Mouse (Mus musculus): ENCODE data around the gene R3hdm2.

R3hdm2 gene

DNA sequence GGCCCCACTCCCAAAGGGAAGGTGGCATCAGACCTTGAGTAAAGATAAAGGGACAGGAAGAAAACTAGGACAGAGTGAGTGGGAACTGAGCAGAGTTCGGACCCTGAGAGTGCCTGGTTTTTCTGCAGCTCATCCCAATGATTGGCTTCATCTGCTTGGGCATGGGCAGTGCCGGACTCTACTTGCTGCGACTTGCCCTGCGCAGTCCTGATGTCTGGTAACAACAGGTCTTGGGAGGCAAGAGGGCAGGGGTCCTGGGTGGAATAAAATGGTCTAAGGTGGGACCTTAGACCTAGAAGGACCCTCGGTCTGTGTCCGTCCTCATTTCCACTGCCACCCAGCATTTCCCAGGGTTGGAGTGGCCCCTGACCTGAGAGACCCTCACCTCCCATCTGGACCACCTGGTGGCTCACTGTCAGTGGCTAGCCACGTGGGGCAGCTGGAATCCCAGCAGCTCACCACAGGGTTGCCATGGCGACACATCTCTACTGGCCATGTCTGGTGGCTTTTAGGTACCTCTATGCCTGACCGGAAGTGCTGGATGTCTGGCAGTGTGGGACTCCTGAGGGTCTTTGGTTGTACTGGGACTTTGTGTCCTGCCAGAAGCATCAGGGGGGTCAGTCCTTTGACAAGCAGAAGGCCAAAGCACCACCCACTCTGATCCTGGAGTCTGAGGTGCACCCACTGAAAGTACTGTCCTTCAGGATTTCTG is 135.3 kb downstream of the R3hdm2 start:
- no peak for DNase-seq (ENCODE audit: extremely low spot score, low read depth, low spot score)

GRCm38 (mm10) chr10:127515983-127516459 is 135.9 kb downstream of the R3hdm2 start:
- DNase-seq (ENCODE audit: extremely low spot score, low read depth, low spot score), result no peak

DNA sequence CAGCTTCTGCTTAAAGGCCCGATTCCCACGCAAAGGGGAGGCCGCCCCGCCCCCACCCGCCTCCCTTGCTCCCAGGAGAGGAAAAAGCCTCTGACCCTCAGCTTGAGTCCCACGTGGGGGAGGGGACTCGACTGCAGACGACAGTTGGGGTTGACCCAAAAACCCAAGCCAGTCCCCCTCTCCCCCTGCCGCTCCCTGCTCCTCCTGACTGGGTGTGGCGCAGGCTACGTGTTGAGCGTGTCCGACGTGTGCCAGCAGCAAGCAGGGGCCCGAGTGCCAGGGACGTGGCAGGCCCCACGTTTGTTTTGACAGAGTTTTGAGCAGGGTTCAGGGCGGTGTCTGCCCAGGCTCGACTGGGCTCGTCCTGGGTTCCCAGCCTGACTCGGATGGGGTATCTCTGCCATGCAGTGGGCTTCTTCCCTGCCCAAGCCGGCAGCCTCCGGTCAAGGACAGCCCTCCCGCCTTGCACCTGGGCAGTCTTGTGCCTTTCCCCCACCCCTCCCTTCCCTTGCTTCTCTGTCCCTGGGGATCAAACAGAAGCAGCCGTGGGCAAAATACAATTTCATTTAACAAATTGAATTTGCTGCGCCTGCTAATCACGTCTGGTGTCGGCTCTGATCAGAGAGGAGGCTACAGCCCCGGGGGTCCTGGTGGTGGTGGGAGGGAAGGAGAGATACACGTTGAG is 136.6 kb downstream of the R3hdm2 start:
- no peak for DNase-seq (ENCODE audit: extremely low spot score, low read depth, low spot score)

GRCm38 (mm10) chr10:127517941-127518340 is 137.8 kb downstream of the R3hdm2 start:
- DNase-seq (ENCODE audit: extremely low spot score, low read depth, low spot score), result no peak

GRCm38 (mm10) chr10:127519041-127519701 is 139.0 kb downstream of the R3hdm2 start:
- DNase-seq (ENCODE audit: extremely low spot score, low read depth, low spot score), result no peak

GRCm38 (mm10) chr10:127519903-127520713 is 140.0 kb downstream of the R3hdm2 start:
- DNase-seq (ENCODE audit: extremely low spot score, low read depth, low spot score), result no peak

GRCm38 (mm10) chr10:127520714-127521357 is 140.7 kb downstream of the R3hdm2 start:
- DNase-seq (ENCODE audit: extremely low spot score, low read depth, low spot score), result no peak

DNA sequence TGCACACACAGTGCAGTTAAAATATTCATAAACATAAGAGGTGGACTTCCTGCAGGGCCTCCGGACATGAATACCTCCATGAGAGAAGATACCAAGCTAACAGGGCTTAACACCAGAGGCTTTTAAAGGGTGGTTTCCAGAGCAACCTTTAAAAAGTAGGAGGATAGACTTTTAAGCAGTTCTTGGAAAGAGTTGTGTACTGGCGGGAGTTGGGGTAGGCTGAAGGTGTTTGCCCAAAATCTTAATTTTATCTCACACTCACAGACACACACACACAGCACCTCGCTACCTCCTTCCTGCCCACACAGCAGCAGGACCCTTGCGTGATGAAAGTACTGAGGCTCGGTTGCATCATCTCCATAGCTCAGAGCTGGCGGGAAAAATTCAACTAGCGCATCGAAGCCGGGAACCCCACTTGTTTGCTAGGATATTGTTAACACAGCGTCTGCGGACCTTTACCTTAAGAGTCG is 141.5 kb downstream of the R3hdm2 start:
- DNase-seq (ENCODE audit: extremely low spot score, low read depth, low spot score), result no peak

DNA sequence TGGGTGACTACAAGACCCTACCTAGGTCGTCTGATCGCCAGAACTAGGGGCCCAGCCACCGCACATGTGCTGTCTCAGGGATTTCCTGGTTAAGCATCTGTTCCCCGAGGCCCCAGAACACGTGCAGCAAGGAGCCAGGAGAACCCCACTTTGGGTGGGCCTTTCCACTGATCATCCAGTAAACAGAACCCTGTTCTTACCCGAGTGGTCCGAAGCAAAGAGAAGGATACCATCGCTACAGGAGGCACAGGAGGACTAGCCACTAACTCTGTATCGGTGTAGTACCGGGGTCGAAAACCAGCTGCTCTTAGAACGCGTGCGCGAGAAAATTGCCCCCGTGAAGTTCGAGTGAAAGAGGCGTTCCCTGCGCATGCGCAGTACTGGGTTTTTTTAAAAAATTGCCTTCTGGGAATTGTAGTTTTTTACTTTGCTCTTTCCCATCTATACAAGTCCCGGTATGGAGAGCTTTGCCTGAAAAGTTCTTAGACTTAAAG is 142.0 kb downstream of the R3hdm2 start, which contains the start of gene Shmt2:
TSS of gene Shmt2 (minus strand) at position 357 of the 494 bp plus-strand sequence.
- peak; percentile 98 for DNase-seq (ENCODE audit: extremely low spot score, low read depth, low spot score)

DNA sequence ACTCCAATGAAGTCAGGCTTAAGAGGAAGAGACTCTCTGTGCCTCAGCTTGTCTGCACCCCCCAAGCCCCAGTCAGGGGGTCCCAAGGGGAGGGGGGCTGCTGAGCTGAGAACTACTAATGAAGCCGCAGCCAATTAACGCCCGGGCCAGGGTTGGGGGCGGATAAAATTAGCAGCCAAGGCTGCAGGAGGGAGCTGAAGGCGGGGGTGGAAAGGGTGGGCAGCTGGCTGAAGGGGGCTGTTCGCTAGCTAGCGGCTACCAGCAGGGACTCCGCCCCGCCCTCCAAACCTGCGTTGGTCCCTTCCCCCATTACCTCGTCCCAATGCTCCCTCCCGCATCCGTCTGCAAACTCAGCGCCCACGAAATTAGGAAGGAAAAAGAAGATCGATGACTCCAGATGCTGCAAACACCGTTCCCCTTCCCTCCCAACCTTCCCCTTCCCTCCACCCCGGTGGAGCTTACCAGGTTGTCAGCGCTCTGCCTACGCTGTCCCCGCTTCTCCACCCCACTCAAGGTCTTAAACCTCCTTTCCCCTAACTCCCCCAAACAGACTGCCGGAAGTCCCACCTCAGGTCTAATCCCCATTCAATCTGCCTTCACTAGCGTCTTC is 144.6 kb downstream of the R3hdm2 start:
- DNase-seq (ENCODE audit: extremely low spot score, low read depth, low spot score), result no peak

- DNase-seq (ENCODE audit: extremely low spot score, low read depth, low spot score), result no peak
Measured at GRCm38 (mm10) chr10:127526048-127526447, 145.9 kb downstream of the R3hdm2 start.

DNA sequence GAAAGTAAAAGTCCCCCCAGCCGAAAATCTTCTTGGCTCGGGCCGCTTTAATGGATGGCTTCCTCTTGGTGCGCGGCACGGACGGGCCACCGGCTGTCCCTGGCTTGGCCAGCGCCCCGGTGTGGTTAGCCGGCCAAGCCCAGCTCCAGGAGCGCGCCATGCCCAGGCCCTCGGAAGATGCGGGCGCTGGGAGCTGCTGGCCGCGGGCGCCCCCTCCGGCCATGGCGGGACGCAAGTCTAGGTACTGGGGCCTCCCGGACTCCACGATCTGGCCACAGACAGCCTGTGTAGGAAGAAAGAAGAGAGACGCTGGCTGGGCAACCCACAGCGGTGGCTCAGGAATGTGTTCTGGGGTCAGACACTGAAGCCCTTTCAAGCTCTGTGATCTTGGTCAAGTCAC is 146.6 kb downstream of the R3hdm2 start:
- no peak for DNase-seq (ENCODE audit: extremely low spot score, low read depth, low spot score)

GRCm38 (mm10) chr10:127527481-127527880 is 147.4 kb downstream of the R3hdm2 start:
- no peak for DNase-seq (ENCODE audit: extremely low spot score, low read depth, low spot score)

- no peak for DNase-seq (ENCODE audit: extremely low spot score, low read depth, low spot score)
Measured at GRCm38 (mm10) chr10:127530945-127531344, 150.8 kb downstream of the R3hdm2 start.

DNA sequence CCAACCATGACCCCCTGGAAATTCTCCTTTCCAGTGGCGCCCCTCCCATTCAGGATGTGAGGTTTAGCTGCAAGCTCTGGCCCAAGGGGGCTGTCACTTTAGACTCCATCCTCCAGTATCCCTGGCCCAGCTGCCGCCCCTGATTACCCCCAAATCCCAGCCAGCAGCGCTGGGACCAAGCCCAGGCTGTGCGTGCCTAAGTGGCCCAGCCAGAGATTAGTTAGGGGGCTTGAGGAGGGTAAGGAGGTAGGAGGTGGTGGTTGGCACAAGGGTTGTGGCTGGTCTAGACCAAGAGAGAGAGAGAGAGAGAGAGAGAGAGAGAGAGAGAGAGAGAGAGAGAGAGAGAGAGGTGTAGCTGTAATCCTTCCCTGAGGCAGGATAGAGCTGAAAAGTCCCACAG is 151.4 kb downstream of the R3hdm2 start:
- DNase-seq (ENCODE audit: extremely low spot score, low read depth, low spot score), result no peak

DNA sequence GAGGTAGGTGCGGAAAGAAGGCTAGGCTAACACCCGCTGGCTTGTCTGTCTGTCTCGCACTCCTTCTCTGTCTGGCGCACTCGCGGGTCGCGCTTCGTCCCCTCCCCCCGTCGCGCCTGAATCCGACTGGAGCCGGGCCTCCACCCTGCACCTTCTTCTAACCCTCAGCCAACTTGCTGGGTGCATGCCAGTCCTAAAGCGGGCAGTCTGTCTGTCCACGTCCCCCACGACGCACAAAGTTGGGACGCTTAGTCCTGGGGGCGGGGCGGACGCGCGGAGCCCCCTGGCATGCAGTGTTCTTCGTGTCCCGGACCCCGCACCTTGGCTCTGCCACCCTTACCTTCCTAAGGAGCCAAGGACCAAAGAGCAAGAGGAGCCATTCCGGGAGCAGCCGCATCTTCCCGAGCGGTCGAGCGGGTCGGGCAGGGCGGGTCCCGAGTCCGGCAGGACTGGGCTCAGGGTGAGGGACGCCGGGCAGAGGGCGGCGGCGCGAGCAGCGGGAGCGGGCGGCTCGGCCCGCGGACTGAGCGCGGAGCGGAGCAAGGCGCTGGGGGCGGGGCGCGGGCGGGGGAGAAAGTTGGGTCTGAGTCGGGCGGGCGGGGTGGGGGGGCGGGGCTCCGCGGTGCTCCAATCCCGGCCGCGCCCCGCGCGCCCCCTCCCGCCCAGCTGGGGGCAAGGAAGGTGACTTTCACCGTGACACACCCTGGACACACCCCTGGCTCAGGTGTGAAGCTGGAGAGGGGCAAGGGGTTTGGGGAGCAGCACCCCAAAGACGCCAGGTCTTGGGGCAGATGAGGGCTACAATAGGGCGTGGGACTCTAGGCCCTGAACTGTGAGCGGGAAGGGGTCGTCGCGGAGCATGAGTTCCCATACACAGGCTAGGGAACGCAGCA is 154.2 kb downstream of the R3hdm2 start, which contains the start of gene Nxph4:
TSS of gene Nxph4 (minus strand) at position 524 of the 893 bp plus-strand sequence.
- no peak for DNase-seq (ENCODE audit: extremely low spot score, low read depth, low spot score)

DNA sequence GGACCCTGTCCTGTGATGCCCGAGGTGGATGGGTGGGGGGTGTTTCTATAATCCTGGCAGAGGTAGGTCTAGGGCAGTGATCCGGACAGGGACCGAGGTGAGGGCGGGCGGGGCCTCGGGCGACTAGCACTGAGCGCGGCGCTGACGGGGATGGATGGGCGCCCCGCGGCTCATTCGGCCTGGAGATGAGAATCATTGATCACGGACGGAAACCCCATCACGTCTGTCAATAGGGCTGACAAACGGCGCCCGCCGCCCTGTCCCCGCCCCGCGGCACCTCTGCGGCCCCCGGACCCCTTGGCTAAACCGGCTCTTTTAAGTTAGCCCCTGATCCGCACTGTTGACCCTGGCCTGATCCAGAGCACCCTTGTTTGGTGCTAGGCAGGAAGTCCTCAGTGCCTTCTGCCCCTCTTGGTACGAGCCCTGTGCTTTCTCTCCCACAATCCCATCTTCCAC is 154.8 kb downstream of the R3hdm2 start:
- DNase-seq (ENCODE audit: extremely low spot score, low read depth, low spot score), result no peak

DNA sequence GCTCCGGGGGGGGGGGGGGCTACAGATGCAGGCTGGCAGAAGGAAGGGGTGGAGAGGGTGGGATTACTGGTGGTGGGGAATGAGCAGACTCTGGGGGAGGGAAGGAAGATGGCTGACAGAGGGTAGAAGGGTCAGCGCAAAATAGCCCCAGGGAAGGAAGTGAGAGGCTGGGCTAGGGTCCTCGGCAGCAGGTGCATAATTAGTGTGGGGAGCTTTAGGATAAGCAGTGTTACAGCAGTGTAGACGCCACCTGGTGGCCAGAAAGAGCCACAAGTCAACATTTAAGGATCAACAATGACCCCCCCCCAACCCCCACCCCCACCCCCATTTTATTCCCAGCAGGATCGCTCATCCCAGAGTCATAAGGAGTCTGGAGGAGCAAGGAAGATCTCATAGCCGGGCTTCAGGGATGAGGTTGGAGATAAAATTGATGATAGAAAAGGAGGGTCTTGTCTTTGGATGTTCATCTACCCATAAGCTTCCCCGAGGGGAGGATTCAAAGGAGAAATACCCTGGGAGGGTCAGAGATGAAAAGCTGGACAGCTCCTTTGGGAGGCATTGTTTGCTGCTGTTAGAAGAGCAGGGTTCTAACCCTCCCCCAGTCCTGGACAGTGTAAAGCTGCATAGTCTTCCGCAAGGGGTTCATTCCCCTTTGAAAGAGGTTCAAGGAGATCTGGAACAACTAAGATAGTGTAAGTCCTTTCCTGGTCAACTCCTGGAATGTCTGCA is 156.6 kb downstream of the R3hdm2 start:
- no peak for DNase-seq (ENCODE audit: extremely low spot score, low read depth, low spot score)

All from hindlimb bud, embryonic 11.5 days (tissue).